Mouse (Mus musculus): ENCODE results near the gene 4933414I15Rik. TPM values are rescaled to one million over a fixed set of nuclear protein-coding genes. Genes with fewer than 3 reads are reported as not detected.

The 4933414I15Rik gene
- polyA plus RNA-seq, 1 experiment from 2014 or later, result not detected

GRCm38 (mm10) chr11:50939621-50940366, 3.8 kb downstream of the 4933414I15Rik start:
- H3K36me3 ChIP-seq (replicated peaks; ENCODE audit: control insufficient read depth, insufficient read depth, low read depth, low read length), result no peaks in the 10 kb centered on the region
- H3K9ac ChIP-seq (replicated peaks; ENCODE audit: low read length), result no peak overlapping the region
- no peak overlapping the region for H3K27ac ChIP-seq (replicated peaks; ENCODE audit: low read depth, low read length)
- H3K4me2 ChIP-seq (ENCODE audit: low read depth, low read length), result no peak overlapping the region
- H3K27me3 ChIP-seq (ENCODE audit: control insufficient read depth, insufficient read depth, low read length), result no peaks in the 10 kb centered on the region
- H3K4me3 ChIP-seq (ENCODE audit: low read depth, low read length), result no peak overlapping the region
- no peaks in the 10 kb centered on the region for H3K9me3 ChIP-seq (replicated peaks; ENCODE audit: control insufficient read depth, low read length)
- DNase-seq (ENCODE audit: low spot score), result peak; percentile 86
- WGBS, result 36% methylated on average over 14 of the region's 14 CpGs
- no peaks in the 10 kb centered on the region for H3K4me1 ChIP-seq (ENCODE audit: control insufficient read depth, insufficient read depth, low read length)
- ATAC-seq (replicated peaks; ENCODE audit: insufficient number of reproducible peaks, low FRiP score, low TSS enrichment, low read depth), result peak; percentile 48; the same call in 1 of the 2 replicates

DNA sequence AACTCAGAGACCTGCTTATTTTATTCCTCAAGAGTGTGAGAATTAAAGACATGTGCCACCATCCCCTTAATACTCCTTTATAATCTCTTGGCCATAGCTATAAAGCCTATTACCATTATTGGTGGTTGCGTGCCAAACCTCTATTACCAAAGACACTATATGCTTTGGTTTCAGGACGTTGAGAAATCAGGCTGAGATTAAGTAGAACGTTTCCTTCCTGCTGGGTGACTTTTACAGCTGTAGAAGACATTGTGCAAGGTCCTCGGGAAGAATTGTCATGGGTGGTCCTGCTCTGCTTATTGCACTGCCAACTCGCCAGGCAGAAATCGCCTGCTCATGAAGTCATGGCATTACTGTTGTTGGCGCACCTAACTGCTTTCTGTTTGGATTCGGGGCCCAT, 5.1 kb downstream of the 4933414I15Rik start:
- ATAC-seq (replicated peaks; ENCODE audit: insufficient number of reproducible peaks, low FRiP score, low TSS enrichment, low read depth) (no peak), DNase-seq (ENCODE audit: low spot score) (no peak)
- Histone ChIP-seq H3K9ac (replicated peaks; ENCODE audit: low read length) (no peak overlapping the region), H3K4me2 (ENCODE audit: low read depth, low read length) (no peak overlapping the region), H3K27me3 (ENCODE audit: control insufficient read depth, insufficient read depth, low read length) (no peaks in the 10 kb centered on the region), H3K27ac (replicated peaks; ENCODE audit: low read depth, low read length) (no peak overlapping the region), H3K36me3 (replicated peaks; ENCODE audit: control insufficient read depth, insufficient read depth, low read depth, low read length) (no peaks in the 10 kb centered on the region), H3K4me3 (ENCODE audit: low read depth, low read length) (no peak overlapping the region), H3K4me1 (ENCODE audit: control insufficient read depth, insufficient read depth, low read length) (no peaks in the 10 kb centered on the region), H3K9me3 (replicated peaks; ENCODE audit: control insufficient read depth, low read length) (no peaks in the 10 kb centered on the region)
- 79% methylated on average over 8 of the region's 8 CpGs for WGBS

DNA sequence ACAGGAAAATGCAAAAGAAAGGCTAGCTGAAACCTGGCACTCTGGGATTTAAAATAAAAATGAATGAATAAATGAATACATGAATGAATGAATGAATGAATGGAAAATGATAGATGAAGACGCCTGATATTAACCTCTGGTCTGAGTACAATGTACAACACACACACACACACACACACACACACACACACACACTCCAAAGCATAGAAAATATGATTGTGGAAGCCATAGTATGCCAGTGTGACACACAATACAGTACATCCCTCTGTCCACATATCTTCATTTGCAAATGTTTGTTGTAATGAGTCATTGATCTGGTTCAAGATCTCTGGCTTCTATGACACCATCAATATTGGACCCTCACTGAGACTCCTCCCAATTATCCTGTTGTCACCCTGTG, 11.5 kb downstream of the 4933414I15Rik start:
- no peak for DNase-seq (ENCODE audit: low spot score)

GRCm38 (mm10) chr11:50931451-50931866, 12.1 kb downstream of the 4933414I15Rik start, which contains the start of gene Zfp354b:
Gene Zfp354b, minus strand, starts transcription at chr11:50931633.
- peak; percentile 94 for ATAC-seq (replicated peaks; ENCODE audit: insufficient number of reproducible peaks, low FRiP score, low TSS enrichment, low read depth)
- peak within 1 kb of the TSS; percentile 92 for H3K4me2 ChIP-seq (ENCODE audit: low read depth, low read length)
- H3K36me3 ChIP-seq (replicated peaks; ENCODE audit: control insufficient read depth, insufficient read depth, low read depth, low read length), result no peaks in the 10 kb centered on the region
- WGBS, result under 1% methylated on average over 18 of the region's 18 CpGs
- no peaks in the 10 kb centered on the region for H3K9me3 ChIP-seq (replicated peaks; ENCODE audit: control insufficient read depth, low read length)
- no peak within 1 kb of the TSS for H3K27ac ChIP-seq (replicated peaks; ENCODE audit: low read depth, low read length)
- H3K9ac ChIP-seq (replicated peaks; ENCODE audit: low read length), result peak within 1 kb of the TSS; percentile 49
- DNase-seq (ENCODE audit: low spot score), result peak; percentile 95
- H3K4me3 ChIP-seq (ENCODE audit: low read depth, low read length), result peak within 1 kb of the TSS; percentile 50
- no peaks in the 10 kb centered on the region for H3K27me3 ChIP-seq (ENCODE audit: control insufficient read depth, insufficient read depth, low read length)
- no peaks in the 10 kb centered on the region for H3K4me1 ChIP-seq (ENCODE audit: control insufficient read depth, insufficient read depth, low read length)

More for the DNA sequence above, 11.5 kb downstream of the 4933414I15Rik start:
- H3K27me3 ChIP-seq (ENCODE audit: control insufficient read depth, insufficient read depth, low read length), result no peaks in the 10 kb centered on the region
- H3K9ac ChIP-seq (replicated peaks; ENCODE audit: low read length), result no peak overlapping the region
- no peak overlapping the region for H3K4me2 ChIP-seq (ENCODE audit: low read depth, low read length)
- no peaks in the 10 kb centered on the region for H3K36me3 ChIP-seq (replicated peaks; ENCODE audit: control insufficient read depth, insufficient read depth, low read depth, low read length)
- no peaks in the 10 kb centered on the region for H3K9me3 ChIP-seq (replicated peaks; ENCODE audit: control insufficient read depth, low read length)
- H3K4me1 ChIP-seq (ENCODE audit: control insufficient read depth, insufficient read depth, low read length), result no peaks in the 10 kb centered on the region
- ATAC-seq (replicated peaks; ENCODE audit: insufficient number of reproducible peaks, low FRiP score, low TSS enrichment, low read depth), result peak; percentile 63; the same call in 1 of the 2 replicates
- H3K4me3 ChIP-seq (ENCODE audit: low read depth, low read length), result no peak overlapping the region
- 85% methylated on average over 1 of the region's 1 CpGs for WGBS
- H3K27ac ChIP-seq (replicated peaks; ENCODE audit: low read depth, low read length), result no peak overlapping the region

DNA sequence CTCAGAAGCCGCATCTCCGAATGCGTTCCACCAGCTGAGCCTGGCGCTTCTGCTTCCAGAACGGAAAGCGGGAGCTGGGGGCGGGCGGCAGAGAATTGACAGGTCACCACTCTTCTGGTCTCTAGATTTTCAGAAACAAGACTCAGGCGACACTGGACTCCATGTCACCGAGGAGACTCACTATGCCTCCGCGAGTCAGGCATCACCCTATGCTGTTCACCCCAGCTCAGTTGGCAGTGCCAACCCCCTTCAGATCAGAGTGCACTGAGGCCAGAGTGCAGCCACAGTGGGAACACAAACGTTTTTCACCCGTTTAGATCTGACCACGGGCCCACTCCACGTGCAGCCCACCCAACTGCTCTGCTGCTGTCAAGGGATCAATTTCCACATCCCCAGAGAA, 12.5 kb downstream of the 4933414I15Rik start:
- Histone ChIP-seq H3K4me1 (ENCODE audit: control insufficient read depth, insufficient read depth, low read length) (no peaks in the 10 kb centered on the region), H3K4me2 (ENCODE audit: low read depth, low read length) (peak overlapping the region; percentile 92), H3K4me3 (ENCODE audit: low read depth, low read length) (peak overlapping the region; percentile 50), H3K9me3 (replicated peaks; ENCODE audit: control insufficient read depth, low read length) (no peaks in the 10 kb centered on the region), H3K9ac (replicated peaks; ENCODE audit: low read length) (peak overlapping the region; percentile 49), H3K27me3 (ENCODE audit: control insufficient read depth, insufficient read depth, low read length) (no peaks in the 10 kb centered on the region), H3K36me3 (replicated peaks; ENCODE audit: control insufficient read depth, insufficient read depth, low read depth, low read length) (no peaks in the 10 kb centered on the region), H3K27ac (replicated peaks; ENCODE audit: low read depth, low read length) (no peak overlapping the region)
- 3% methylated on average over 16 of the region's 16 CpGs for WGBS
- ATAC-seq (replicated peaks; ENCODE audit: insufficient number of reproducible peaks, low FRiP score, low TSS enrichment, low read depth) (peak; percentile 36), DNase-seq (ENCODE audit: low spot score) (no peak)

- H3K4me3 ChIP-seq (ENCODE audit: low read depth, low read length), result peak overlapping the region; percentile 50
- H3K4me1 ChIP-seq (ENCODE audit: control insufficient read depth, insufficient read depth, low read length), result no peaks in the 10 kb centered on the region
- WGBS, result 32% methylated on average over 14 of the region's 14 CpGs
- ATAC-seq (replicated peaks; ENCODE audit: insufficient number of reproducible peaks, low FRiP score, low TSS enrichment, low read depth) (no peak), DNase-seq (ENCODE audit: low spot score) (no peak)
- H3K9me3 ChIP-seq (replicated peaks; ENCODE audit: control insufficient read depth, low read length), result no peaks in the 10 kb centered on the region
- H3K36me3 ChIP-seq (replicated peaks; ENCODE audit: control insufficient read depth, insufficient read depth, low read depth, low read length), result no peaks in the 10 kb centered on the region
- peak overlapping the region; percentile 92 for H3K4me2 ChIP-seq (ENCODE audit: low read depth, low read length)
- no peaks in the 10 kb centered on the region for H3K27me3 ChIP-seq (ENCODE audit: control insufficient read depth, insufficient read depth, low read length)
- H3K27ac ChIP-seq (replicated peaks; ENCODE audit: low read depth, low read length), result no peak overlapping the region
- no peak overlapping the region; the same call in 1 of the 2 replicates for H3K9ac ChIP-seq (replicated peaks; ENCODE audit: low read length)
Measured at GRCm38 (mm10) chr11:50930469-50931014, 13.0 kb downstream of the 4933414I15Rik start.

DNA sequence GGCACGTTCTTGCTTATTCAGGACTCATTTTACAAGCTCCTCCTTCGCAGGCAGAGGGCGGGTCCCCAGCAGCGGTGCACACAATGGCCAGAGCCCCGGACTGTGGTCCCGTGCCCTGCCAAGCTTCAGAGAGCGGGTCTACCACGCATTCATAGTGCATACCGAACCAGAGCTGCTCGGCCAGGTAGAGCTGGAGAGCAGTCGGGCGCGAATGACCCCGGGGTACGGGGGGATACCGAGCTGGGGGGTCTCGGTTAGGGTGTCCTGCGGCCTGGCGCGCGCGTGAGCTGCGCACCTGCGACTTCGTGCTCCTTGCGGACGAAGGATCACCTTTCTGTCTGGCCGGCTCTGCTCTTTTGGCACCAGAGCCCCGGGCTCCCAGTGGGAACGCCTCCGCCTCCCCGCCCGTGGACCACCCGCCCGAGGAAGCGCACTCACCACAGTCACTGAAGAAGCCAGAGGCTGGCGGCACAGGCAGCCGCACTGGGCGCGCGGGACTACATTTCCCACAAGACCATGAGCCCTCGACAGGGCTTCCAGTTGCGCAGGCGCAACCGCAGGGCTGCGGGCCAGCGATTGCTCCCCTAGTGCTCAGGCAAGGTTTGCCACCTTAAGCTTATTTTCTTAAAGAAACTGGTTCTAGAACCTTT, 27.8 kb downstream of the 4933414I15Rik start, which contains the start of gene Zfp2:
Zfp2 (minus strand) TSS at position 495 of the 650 bp plus-strand sequence.
- peaks cover 7% of the 10 kb centered on the region for H3K36me3 ChIP-seq (replicated peaks; ENCODE audit: control insufficient read depth, insufficient read depth, low read depth, low read length)
- peak within 1 kb of the TSS; percentile 91 for H3K9ac ChIP-seq (replicated peaks; ENCODE audit: low read length)
- peak within 1 kb of the TSS; percentile 79 for H3K4me3 ChIP-seq (ENCODE audit: low read depth, low read length)
- no peaks in the 10 kb centered on the region for H3K9me3 ChIP-seq (replicated peaks; ENCODE audit: control insufficient read depth, low read length)
- peak within 1 kb of the TSS; percentile 47 for H3K4me2 ChIP-seq (ENCODE audit: low read depth, low read length)
- DNase-seq (ENCODE audit: low spot score) (peak; percentile 95), ATAC-seq (replicated peaks; ENCODE audit: insufficient number of reproducible peaks, low FRiP score, low TSS enrichment, low read depth) (peak; percentile 95)
- 0 out of 2 replicates have a peak within 1 kb of the TSS, but pooled peaks have one; percentile 47 for H3K27ac ChIP-seq (replicated peaks; ENCODE audit: low read depth, low read length)
- H3K4me1 ChIP-seq (ENCODE audit: control insufficient read depth, insufficient read depth, low read length), result no peaks in the 10 kb centered on the region
- H3K27me3 ChIP-seq (ENCODE audit: control insufficient read depth, insufficient read depth, low read length), result no peaks in the 10 kb centered on the region
- under 1% methylated on average over 42 of the region's 47 CpGs for WGBS

Measured in embryonic facial prominence, embryonic 11.5 days (tissue).